Mouse (Mus musculus) adrenal gland, postnatal 10 days (tissue): ENCODE data around the gene Rab37. TPM values are rescaled to one million over a fixed set of nuclear protein-coding genes. Genes with fewer than 3 reads are reported as not detected.

ENCODE experiments used
- DNase-seq: peaks from one replicate; pipeline ENCODE4 v3.0.0; 2021; ENCODE audit warnings: mixed read lengths
- total RNA-seq, 2 experiments: library from RNA; stranded (reverse); gene quantifications; 2 replicates each; pipeline ENCODE4 v1.2.3; 2021

Gene Rab37
- total RNA-seq, 2 experiments from 2014 or later: 2.4 to 2.5 TPM

- no peak for DNase-seq
Observed at GRCm38 (mm10) chr11:115198932-115199384, 107.7 kb downstream of the Rab37 start.

GRCm38 (mm10) chr11:115200520-115200919 is 109.3 kb downstream of the Rab37 start:
- no peak for DNase-seq

GRCm38 (mm10) chr11:115202316-115202715 is 111.1 kb downstream of the Rab37 start:
- peak; percentile 89 for DNase-seq

GRCm38 (mm10) chr11:115202756-115203155 is 111.5 kb downstream of the Rab37 start:
- no peak for DNase-seq

- no peak for DNase-seq
Observed at GRCm38 (mm10) chr11:115208126-115208525, 116.9 kb downstream of the Rab37 start.

- no peak for DNase-seq
Observed at GRCm38 (mm10) chr11:115208776-115209732, 117.8 kb downstream of the Rab37 start.

GRCm38 (mm10) chr11:115209958-115210357 is 118.7 kb downstream of the Rab37 start:
- no peak for DNase-seq

Other genes starting within 250 kb of the Rab37 start
- gene Gprc5c, start 240.3 kb upstream of the Rab37 start, total RNA-seq: 10 to 100 TPM; 26.2 to 27.9 TPM
- gene Cd300a, start 201.4 kb upstream of the Rab37 start, total RNA-seq: 1 to 10 TPM; 1.3 to 1.5 TPM
- 1 to 10 TPM in 1 of 2 experiments, under 1 TPM in 1; 0.63 to 1.6 TPM for gene Cd300lb, start 157.0 kb upstream of the Rab37 start, total RNA-seq
- gene Cd300c, start 122.3 kb upstream of the Rab37 start, total RNA-seq: not detected
- gene Cd300ld, start 101.5 kb upstream of the Rab37 start, total RNA-seq: 1 to 10 TPM in 1 of 2 experiments, under 1 TPM in 1; 0.64 to 1.1 TPM
- gene Cd300c2, start 89.6 kb upstream of the Rab37 start, total RNA-seq: 1 to 10 TPM; 2.3 to 2.9 TPM
- gene Cd300ld2, start 75.2 kb upstream of the Rab37 start, total RNA-seq: not detected
- 1 to 10 TPM in 1 of 2 experiments, not detected in 1; 1.3 TPM for gene Cd300ld4, start 64.4 kb upstream of the Rab37 start, total RNA-seq
- gene Cd300ld5, start 53.7 kb upstream of the Rab37 start, total RNA-seq: 1 to 10 TPM; 1.3 to 3.9 TPM
- 1 to 10 TPM; 3.8 to 4.5 TPM for gene Cd300ld3, start 43.0 kb upstream of the Rab37 start, total RNA-seq
- under 1 TPM; 0.48 to 0.96 TPM for gene Cd300e, start 29.3 kb upstream of the Rab37 start, total RNA-seq
- 1 to 10 TPM; 1.1 to 1.3 TPM for gene Cd300lf, start 42.6 kb downstream of the Rab37 start, total RNA-seq
- gene Slc9a3r1, start 71.9 kb downstream of the Rab37 start, total RNA-seq: 10 to 100 TPM; 26.3 to 30.4 TPM
- gene Tmem104, start 96.1 kb downstream of the Rab37 start, total RNA-seq: 10 to 100 TPM in 1 of 2 experiments, 1 to 10 TPM in 1; 9.5 to 15.7 TPM
- 10 to 100 TPM; 27.4 to 28.4 TPM for gene Nat9, start 96.4 kb downstream of the Rab37 start, total RNA-seq
- under 1 TPM; 0.61 to 0.75 TPM for gene Grin2c, start 175.8 kb downstream of the Rab37 start, total RNA-seq
- gene Fdxr, start 185.6 kb downstream of the Rab37 start, total RNA-seq: 100 to 1,000 TPM; 368 to 383 TPM
- 10 to 100 TPM; 12.7 to 16.1 TPM for gene Fads6, start 206.2 kb downstream of the Rab37 start, total RNA-seq
- gene Otop2, start 215.7 kb downstream of the Rab37 start, total RNA-seq: not detected
- under 1 TPM; 0.39 to 1.00 TPM for gene Ush1g, start 230.6 kb downstream of the Rab37 start, total RNA-seq
- gene Otop3, start 243.3 kb downstream of the Rab37 start, total RNA-seq: under 1 TPM in 1 of 2 experiments, not detected in 1; 0.12 TPM